Mouse (Mus musculus) testis, adult 2 months (tissue): ENCODE measurements around the gene Nckap5. TPM values are rescaled to one million over a fixed set of nuclear protein-coding genes. Genes with fewer than 3 reads are reported as not detected.

Experiments used
- H3K27ac ChIP-seq: fragments of 200-500 bp; 2 replicates; pipeline ENCODE4 v1.5.1; 2012; ENCODE audit warnings: low read depth, low read length; ENCODE audit not compliant: control insufficient read depth, insufficient read depth
- H3K27me3 ChIP-seq: fragments of 200-500 bp; 2 replicates; pipeline ENCODE4 v1.6.1; 2012; ENCODE audit warnings: mild to moderate bottlenecking, low read length, moderate library complexity; ENCODE audit not compliant: control insufficient read depth, insufficient read depth
- H3K36me3 ChIP-seq: fragments of 200-500 bp; 2 replicates; pipeline ENCODE4 v1.6.1; 2012; ENCODE audit warnings: mild to moderate bottlenecking, low read length; ENCODE audit not compliant: control insufficient read depth, insufficient read depth
- H3K4me1 ChIP-seq: fragments of 200-500 bp; 2 replicates; pipeline ENCODE4 v1.6.1; 2012; ENCODE audit warnings: low read length; ENCODE audit not compliant: control insufficient read depth, insufficient read depth
- H3K4me3 ChIP-seq: fragments of 200-500 bp; 2 replicates; pipeline ENCODE4 v1.5.1; 2012; ENCODE audit warnings: low read depth, mild to moderate bottlenecking, low read length, moderate library complexity, mixed read lengths; ENCODE audit not compliant: control insufficient read depth
- CTCF ChIP-seq: fragments of 200-500 bp; IDR thresholded peaks from 2 replicates; pipeline ENCODE4 v1.5.1; 2012; ENCODE audit warnings: low read depth, mild to moderate bottlenecking, inconsistent platforms, low read length, moderate library complexity; ENCODE audit not compliant: control insufficient read depth, insufficient read depth, insufficient replicate concordance
- POLR2A ChIP-seq: fragments of 200-500 bp; IDR thresholded peaks from 2 replicates; pipeline ENCODE4 v1.6.1; 2012; ENCODE audit warnings: low read depth, mild to moderate bottlenecking, inconsistent platforms, low read length, moderate library complexity; ENCODE audit not compliant: control insufficient read depth
- polyA plus RNA-seq: library from polyadenylated mRNA; depleted of rRNA; stranded (reverse); fragments of >200 nt; gene quantifications from 2 replicates; pipeline ENCODE4 v1.2.3, GENCODE M21; 2012

Gene Nckap5
- polyA plus RNA-seq, 1 experiment: 1.0 TPM

DNA sequence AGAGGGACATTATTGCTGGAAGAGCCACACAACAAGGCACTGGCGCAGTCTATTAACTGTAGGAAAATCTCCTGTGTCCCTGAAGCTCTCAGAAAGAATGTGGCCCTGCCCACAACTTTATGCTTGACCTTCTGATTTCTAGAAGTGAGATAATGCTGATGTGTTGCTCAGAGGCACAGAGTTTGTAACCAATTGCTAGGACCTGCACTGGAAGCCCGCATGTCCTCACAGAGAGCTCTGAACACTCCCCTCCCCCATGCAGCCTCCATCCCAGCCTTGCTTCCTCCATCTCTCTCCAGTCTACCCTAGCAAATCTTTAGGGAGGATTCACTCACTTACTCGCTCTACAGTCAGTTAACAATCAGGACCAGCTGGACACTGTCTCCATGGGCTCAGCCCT is 346.9 kb downstream of the Nckap5 start:
- peak overlapping the region; percentile 14; the same call in 1 of the 2 replicates for H3K27ac ChIP-seq
- H3K36me3 ChIP-seq: no peaks in the 10 kb centered on the region
- no peaks in the 10 kb centered on the region for H3K4me1 ChIP-seq
- TF ChIP-seq CTCF (no peak), POLR2A (no peak)
- H3K4me3 ChIP-seq: no peak overlapping the region
- H3K27me3 ChIP-seq: no peaks in the 10 kb centered on the region

DNA sequence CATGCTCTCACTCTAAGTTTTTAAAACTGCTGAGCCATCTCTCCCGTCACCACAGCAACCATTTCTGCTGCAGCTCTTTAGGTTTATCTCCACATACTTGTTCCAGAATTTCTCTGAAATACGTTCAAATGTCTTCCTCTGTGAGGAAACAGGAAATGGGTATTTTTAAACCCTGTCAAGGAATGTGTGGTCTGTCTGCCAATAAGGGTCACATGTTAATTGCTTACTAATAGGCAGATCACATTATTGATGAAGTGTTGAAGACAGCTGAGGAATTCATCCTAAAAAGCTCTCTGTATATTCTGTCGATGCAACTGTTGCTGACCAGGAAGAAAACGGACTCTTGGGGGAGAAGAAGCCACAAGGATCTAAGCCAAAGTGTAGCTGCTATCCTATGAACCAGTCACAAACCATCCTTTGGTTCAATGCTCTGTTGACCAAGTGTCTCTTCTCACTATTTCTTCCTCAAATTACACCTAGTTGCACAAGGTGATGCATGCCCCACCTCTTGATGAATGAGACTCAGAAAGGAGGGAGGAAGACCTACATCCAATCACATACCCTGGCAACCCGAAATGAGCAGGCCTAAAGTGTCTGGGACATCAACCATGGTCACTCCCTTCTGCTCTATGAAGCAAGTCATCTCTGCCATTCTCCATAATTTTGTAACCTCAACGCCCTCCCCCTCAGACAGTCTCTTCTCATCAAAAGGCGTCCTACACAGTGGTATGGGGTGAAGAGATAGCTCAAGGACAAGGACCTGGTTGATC is 349.0 kb downstream of the Nckap5 start:
- Histone ChIP-seq H3K27ac (no peak overlapping the region), H3K4me1 (no peaks in the 10 kb centered on the region)

DNA sequence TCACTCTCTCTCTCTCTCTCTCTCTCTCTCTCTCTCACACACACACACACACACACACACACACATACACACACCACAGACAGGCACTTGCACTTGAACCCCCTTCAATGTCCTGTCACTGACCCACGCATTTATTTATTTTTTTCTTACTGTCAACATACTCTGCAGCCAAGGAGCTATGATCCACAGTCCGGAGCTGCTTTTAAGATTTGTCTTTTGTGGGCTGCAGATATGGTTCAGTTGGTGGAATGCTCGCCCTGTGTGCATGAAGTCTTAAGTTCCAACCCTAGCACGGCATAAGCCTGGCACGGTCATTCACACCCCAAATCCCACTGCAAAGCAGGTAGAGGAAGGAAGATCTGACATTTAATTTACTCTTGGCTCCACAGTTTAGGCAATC is 357.6 kb downstream of the Nckap5 start:
- Histone ChIP-seq H3K4me1 (no peaks in the 10 kb centered on the region), H3K27me3 (no peaks in the 10 kb centered on the region), H3K27ac (no peak overlapping the region), H3K4me3 (no peak overlapping the region), H3K36me3 (no peaks in the 10 kb centered on the region)
- no peak for TF ChIP-seq CTCF

More for the DNA sequence above, 349.0 kb downstream of the Nckap5 start:
- Histone ChIP-seq H3K36me3 (no peaks in the 10 kb centered on the region), H3K27me3 (no peaks in the 10 kb centered on the region), H3K4me3 (no peak overlapping the region)
- no peak for TF ChIP-seq CTCF
- no peak for TF ChIP-seq POLR2A

DNA sequence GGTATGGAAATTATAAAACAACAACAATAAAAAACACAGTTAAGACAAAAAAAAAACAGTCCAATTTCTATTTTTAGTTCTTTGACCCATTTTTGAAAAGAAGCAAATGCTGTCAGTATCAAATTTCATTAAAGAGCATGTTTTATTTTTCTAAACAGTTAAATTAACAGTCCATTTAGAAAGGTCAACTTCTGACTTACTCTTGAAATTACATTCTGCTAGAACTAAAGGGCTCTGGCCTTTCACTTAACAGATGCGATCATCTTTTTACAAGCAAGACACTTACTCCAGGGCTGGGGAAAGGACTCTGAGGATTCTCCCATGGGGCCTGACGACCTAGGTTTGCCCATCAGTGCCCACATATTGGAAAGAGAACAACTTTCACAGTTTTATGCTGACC is 359.2 kb downstream of the Nckap5 start:
- no peaks in the 10 kb centered on the region for H3K27me3 ChIP-seq
- H3K4me1 ChIP-seq: no peaks in the 10 kb centered on the region
- TF ChIP-seq CTCF: no peak
- TF ChIP-seq POLR2A: no peak
- no peak overlapping the region for H3K27ac ChIP-seq
- H3K36me3 ChIP-seq: no peaks in the 10 kb centered on the region
- no peak overlapping the region for H3K4me3 ChIP-seq

DNA sequence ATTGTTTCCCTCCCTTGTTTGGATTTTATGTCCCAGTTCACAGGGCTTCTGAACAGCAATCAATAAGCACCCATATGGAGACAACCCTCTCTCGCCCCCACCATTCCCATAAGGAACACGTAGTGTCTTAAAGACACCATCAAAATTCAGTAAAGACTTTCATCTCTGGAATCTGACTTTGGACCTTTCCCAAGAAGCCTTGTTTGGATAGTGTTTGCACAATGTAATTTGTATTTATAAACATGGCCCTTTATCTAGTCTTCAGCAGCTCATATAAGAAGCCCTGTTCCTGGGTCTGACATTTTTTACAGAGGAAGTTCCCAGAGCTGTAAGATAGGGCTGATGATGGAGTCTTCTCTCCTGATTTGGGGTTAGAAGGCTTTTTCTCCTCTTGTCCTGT is 359.7 kb downstream of the Nckap5 start:
- Histone ChIP-seq H3K4me3 (no peak overlapping the region), H3K4me1 (no peaks in the 10 kb centered on the region), H3K36me3 (no peaks in the 10 kb centered on the region), H3K27me3 (no peaks in the 10 kb centered on the region), H3K27ac (no peak overlapping the region)
- TF ChIP-seq POLR2A (no peak), CTCF (no peak)

DNA sequence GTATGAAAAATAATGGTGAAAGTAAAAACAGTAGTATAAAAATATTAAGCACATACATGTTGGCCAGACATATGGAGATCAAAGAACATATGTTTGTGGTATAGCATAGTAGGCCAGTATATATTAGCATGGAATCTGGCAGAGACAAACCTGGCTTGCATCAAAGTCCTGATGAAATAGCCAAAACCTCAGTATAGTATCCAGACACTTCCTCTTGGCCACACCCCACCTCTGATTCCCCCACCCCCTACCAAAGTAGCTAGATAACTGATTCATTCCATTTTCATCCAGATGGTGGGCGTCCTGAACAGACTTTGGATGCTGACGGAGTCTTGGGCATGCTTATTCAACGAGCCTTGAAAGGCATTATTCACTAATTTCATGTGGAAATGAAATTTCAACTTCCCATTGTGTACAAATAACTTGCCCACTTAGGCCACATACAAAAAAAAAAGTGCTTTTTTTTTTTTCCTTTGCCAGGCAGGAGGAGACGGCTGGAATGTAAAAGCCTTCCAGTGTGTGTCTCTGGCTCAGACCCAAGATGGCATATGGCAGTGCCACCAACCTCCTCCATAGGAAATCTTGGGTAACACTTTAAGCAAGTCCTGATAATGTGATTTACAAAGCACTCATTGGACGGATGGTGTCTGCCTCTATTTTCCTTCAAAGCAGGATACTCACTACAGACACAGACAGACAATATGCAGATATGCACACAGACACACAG is 360.6 kb downstream of the Nckap5 start:
- Histone ChIP-seq H3K36me3 (no peaks in the 10 kb centered on the region), H3K27me3 (no peaks in the 10 kb centered on the region), H3K4me1 (no peaks in the 10 kb centered on the region), H3K27ac (no peak overlapping the region), H3K4me3 (no peak overlapping the region)
- TF ChIP-seq CTCF (no peak), POLR2A (no peak)

DNA sequence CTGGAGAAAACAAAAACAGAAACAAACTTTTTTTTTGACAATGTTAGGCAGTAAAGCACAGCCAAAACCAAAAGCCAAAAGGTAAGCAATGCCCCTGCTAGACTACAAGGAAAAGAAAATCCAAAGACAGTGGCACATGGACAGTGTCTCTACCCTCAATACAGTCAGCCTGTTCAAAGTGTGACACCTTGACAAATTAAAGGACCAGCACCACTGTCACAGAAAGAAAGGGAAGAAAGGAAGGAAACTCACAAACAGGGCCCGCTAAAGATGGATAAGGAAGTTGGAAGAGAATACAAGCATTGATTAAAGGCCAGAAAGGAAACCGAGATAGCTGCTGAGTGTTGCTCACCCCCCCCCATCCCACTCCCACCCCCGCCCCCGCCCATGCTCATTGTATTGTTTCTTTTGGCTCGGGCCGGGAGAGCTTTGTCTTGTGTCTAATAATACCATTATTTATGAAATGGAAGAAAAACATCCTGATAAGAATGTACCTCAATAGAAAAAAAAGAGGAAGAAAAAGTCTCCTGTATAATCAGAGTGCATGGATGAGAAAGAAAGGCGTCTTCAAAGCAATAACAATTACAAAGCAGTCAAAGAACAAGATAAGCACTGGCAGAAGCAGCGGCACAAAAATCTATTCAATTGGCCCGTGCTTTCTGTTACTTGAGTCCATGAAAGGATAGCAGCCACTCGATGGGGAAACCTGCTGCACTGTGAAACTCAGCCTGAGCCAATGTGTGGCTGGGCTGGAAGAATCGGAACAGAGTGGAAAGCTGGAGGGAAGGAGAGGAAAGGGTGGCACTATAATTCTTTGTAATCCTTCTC is 368.9 kb downstream of the Nckap5 start:
- TF ChIP-seq CTCF: no peak
- TF ChIP-seq POLR2A: no peak
- Histone ChIP-seq H3K4me1 (no peaks in the 10 kb centered on the region), H3K27me3 (no peaks in the 10 kb centered on the region), H3K27ac (no peak overlapping the region), H3K36me3 (no peaks in the 10 kb centered on the region), H3K4me3 (no peak overlapping the region)
